Mouse (Mus musculus) small intestine, adult 2 months (tissue): ENCODE measurements around the gene Ctps2.
"Not testable (repeated sequence)": the region's sequence is repeated elsewhere in the genome, so short reads cannot be mapped to it uniquely, and the experiment has no call there.

ENCODE experiments used
- CTCF ChIP-seq: fragments of 200-500 bp; IDR thresholded peaks from 2 replicates; pipeline ENCODE4 v1.5.1; 2012; ENCODE audit warnings: low read depth, mild to moderate bottlenecking, control low read depth, inconsistent platforms, low read length, moderate library complexity, mixed read lengths; ENCODE audit not compliant: insufficient replicate concordance, insufficient read length; ENCODE audit errors: extremely low read depth
- POLR2A ChIP-seq: fragments of 200-500 bp; IDR thresholded peaks from 2 replicates; pipeline ENCODE4 v1.6.1; 2012; ENCODE audit warnings: low read depth, mild to moderate bottlenecking, control low read depth, inconsistent platforms, low read length, moderate library complexity

GRCm38 (mm10) chrX:162888575-162889223, 12.3 kb upstream of the Ctps2 start:
- not testable (repeated sequence) for TF ChIP-seq CTCF, POLR2A
